Mouse (Mus musculus) left cerebral cortex, adult 2 months (tissue): ENCODE results near the gene Slc25a48. TPM values are rescaled to one million over a fixed set of nuclear protein-coding genes. Genes with fewer than 3 reads are reported as not detected.

Experiments used
- DNase-seq, 2 experiments: peaks; one replicate each; pipeline ENCODE4 v3.0.0; 2021 to 2022; ENCODE audit warnings: low spot score in 2 of 2, mixed read lengths in 1 of 2; ENCODE audit errors: extremely low spot score in 1 of 2
- H3K27ac ChIP-seq: fragments of 200-600 bp; 2 replicates; pipeline ENCODE4 v1.8.1; 2022
- H3K4me3 ChIP-seq: fragments of 200-600 bp; 2 replicates; pipeline ENCODE4 v1.8.1; 2022
- CTCF ChIP-seq: fragments of 200-600 bp; IDR thresholded peaks from 2 replicates; pipeline ENCODE4 v1.8.1; 2022; ENCODE audit warnings: antibody characterized with exemption, mild to moderate bottlenecking, moderate library complexity
- intact Hi-C: fragments of 180-260 bp; cut with DNase I; formaldehyde crosslinking; loops from one replicate; pipeline ENCODE4 v1.15.1; 2025
- total RNA-seq, 2 experiments: library from RNA; stranded (reverse); gene quantifications; 2 replicates each; pipeline ENCODE4 v1.2.3; 2021

Slc25a48 gene
- total RNA-seq, 2 experiments from 2014 or later = not detected

DNA sequence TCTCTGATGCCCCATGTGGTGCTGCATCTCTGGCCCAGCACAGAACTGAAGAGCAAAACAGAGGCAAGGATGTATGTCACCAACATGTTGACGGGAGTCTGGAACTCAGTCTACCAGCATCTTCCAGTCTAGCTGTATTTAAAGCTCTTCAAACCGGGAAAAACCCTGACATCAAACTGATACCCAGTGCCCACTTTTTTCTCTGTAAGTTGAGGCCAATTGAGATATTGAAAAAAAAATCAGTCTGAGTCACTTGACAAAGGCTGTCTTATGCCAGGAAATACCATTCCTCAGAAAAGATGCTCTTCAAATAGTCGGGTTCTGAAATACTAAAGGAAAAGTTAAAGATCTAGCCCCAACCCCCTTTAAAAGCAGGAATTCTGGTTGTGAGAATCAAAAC, 44.0 kb downstream of the Slc25a48 start, which contains the start of gene Il9:
TSS of gene Il9 (minus strand) at position 101 of the 400 bp plus-strand sequence.
- TF ChIP-seq CTCF = no peak
- no peak for DNase-seq
- no peak within 1 kb of the TSS for H3K4me3 ChIP-seq
- H3K27ac ChIP-seq = no peak within 1 kb of the TSS
- intact Hi-C loops = no loop called here

DNA sequence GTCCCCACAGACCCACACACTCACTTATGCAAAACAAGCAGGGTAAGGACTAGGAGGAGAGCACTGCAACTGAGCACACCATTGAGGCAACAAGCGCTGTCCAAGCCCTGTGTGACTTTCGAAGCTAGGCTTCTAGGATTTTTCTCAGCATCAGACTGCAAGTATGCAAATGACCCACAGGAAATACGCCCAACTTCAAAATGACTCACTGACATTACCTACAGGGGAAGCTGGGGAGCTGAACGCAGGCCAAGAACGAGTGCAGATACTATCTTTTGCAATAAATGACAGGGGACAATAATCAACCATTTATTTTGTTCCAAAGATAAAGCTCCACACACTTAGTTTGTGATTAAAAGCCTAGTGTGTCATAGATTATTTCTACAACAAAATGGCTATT, 49.9 kb downstream of the Slc25a48 start:
- no peak for DNase-seq
- no peak overlapping the region for H3K4me3 ChIP-seq
- no peak overlapping the region for H3K27ac ChIP-seq
- TF ChIP-seq CTCF = no peak
- intact Hi-C loops = no loop called here

DNA sequence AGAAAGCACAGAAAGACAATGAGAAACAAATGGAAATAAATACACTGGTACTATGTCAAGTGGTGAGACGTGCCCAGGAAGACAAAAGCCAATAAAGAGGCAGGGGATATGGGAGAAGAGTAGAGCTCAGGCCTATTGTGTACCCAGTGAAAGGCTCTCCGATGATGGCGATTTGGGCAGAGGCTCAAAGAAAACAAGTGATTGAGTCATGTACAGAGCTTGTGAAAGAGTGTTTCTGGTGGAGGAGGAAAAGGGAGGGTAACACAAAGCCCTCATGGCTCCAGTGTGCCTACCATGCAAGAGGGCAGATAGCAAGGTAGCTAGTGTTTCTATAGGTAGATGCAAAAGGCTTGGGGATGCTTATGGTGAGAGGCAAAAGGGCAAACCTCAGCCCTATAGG, 56.3 kb downstream of the Slc25a48 start:
- intact Hi-C loops = no loop called here
- no peak for TF ChIP-seq CTCF
- no peak for DNase-seq
- Histone ChIP-seq H3K27ac (no peak overlapping the region), H3K4me3 (no peak overlapping the region)

DNA sequence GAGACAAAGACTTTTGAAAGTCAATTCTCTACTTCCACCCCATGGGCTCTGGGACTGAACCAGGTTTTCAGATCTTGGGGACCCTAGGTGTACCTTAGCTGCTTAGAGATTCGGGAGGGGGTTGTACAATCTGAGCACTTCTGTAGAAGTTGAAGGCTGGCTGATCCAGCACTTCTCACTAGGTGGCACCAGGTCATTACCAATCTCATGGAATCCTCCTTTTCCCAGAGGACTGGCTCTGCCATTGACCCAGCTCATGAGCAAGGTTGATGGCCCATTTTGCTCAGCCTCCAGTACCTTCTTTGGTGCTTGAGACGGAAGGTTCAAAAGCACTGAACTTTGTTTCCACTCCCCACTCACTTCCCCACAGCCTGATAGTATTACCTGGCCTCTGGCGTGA, 62.0 kb downstream of the Slc25a48 start:
- TF ChIP-seq CTCF = peak; percentile 35
- H3K27ac ChIP-seq = no peak overlapping the region
- intact Hi-C loops = no loop called here
- H3K4me3 ChIP-seq = no peak overlapping the region
- DNase-seq = no peak

DNA sequence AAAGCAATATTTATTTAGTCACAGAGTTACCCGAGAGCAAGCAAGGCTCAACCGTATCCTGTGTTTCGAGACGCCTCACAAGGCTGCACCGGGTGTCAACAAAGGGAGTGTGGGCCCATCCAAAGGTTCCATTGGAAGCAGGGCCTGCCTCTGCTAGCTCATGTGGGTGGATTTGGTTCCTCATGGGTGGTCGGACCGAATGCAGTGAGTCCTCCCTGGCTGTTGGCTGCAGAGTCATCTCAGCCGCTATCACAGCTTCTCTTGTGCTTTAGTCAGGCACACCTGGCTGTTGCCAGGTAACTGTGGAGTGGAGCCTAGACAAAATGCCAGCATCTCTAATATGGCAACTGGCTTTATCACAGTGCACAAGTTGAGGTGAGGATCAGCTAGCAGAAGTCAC, 62.5 kb downstream of the Slc25a48 start:
- no peak for DNase-seq
- TF ChIP-seq CTCF = no peak
- no peak overlapping the region for H3K27ac ChIP-seq

DNA sequence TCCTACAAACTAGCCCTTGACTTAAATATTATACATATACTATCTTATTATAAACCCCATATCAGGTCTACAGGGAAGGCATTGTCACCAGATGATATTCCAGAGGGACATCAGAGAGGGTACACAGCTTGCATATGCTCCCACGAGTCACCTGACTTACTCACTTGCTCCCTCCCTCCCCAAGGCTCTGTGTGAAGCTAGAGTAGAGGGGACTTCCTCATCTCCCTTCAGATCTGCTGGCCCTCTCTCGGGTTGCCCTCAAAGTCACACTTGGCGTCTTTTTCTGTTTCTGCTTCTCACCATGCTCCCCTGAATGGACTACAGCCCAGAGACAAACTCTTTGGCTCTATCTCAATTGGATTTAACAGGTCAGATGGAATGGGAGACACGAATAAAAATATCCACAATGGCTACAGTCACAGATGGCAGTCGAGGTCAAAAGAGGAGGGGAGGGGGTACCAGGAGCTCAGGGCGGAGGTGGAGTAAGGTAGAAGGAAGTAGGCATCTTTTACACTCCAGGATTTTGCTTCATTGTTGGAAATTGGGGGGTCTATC, 63.8 kb downstream of the Slc25a48 start:
- no peak for TF ChIP-seq CTCF
- intact Hi-C loops = no loop called here
- no peak overlapping the region for H3K4me3 ChIP-seq
- no peak overlapping the region for H3K27ac ChIP-seq
- no peak for DNase-seq

More for the DNA sequence above, 62.5 kb downstream of the Slc25a48 start:
- H3K4me3 ChIP-seq = no peak overlapping the region
- intact Hi-C loops = no loop called here

DNA sequence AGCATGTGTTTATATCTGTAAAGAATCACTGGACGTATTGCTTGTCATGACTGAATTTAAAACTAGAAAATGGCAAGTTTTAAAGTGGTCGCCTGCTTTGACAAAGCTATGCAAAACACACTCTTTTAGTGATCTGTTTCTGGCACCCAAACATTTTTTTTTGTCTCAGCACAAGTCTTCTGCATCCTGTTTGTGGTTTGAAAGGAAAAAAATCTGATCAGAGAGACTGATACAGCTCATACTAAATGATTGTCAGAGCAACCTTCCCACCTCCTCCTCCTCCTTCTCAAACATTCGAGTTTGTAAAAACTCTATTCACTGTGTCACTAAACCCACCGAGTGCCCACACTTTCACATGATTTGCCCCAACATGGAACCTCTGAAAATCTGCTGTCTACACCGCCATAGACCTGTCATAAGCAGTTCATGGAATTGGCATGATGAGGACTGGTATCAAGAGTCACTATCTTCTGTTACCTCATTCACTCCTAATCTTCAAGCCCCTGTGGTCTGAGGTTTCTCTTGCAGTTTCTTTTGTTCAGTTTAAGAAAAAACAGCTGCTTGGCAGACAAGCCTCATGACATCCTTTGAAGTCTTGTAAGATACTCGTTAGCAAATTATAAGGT, 68.8 kb downstream of the Slc25a48 start:
- intact Hi-C loops = no loop called here
- no peak for TF ChIP-seq CTCF
- Histone ChIP-seq H3K4me3 (no peak overlapping the region), H3K27ac (no peak overlapping the region)
- DNase-seq = no peak

DNA sequence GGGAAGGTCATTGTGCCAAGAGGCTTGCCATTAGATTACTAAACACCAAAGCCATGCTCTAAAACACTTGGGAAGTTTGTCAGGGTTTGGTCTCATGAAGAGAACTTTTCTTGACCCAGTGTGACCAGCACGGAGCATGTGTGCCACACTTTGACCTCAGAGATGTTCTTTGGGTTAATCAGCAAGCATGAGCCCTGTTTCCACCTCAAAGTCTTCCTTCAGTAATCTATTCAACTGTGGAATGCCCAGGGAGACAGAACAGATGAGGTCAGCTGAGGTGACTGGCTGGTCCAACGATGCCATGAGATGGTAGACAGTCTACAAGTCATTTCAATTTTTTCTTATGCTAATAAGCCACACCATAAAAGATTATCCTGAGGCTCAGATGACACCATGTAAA, 71.6 kb downstream of the Slc25a48 start:
- intact Hi-C loops = no loop called here
- Histone ChIP-seq H3K4me3 (no peak overlapping the region), H3K27ac (no peak overlapping the region)
- DNase-seq = no peak
- no peak for TF ChIP-seq CTCF

DNA sequence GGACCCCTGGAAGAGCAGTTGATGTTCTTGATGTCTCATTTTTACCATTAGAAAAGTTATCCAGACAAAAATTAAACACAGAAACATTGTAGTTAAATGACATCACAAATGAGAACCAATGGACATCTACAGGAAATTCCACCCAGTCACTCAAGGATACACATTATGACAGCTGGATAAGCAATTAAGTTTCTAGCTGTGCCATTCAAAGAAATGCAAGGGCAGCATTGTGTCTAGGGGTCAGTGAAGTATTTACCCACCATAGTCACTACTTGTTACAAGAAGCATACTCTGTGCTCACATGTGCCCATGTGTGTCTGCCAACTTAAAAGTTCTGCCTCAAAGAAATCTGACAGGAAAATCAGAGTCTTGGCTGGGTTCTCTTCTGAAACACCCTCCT, 75.4 kb downstream of the Slc25a48 start:
- DNase-seq = no peak

DNA sequence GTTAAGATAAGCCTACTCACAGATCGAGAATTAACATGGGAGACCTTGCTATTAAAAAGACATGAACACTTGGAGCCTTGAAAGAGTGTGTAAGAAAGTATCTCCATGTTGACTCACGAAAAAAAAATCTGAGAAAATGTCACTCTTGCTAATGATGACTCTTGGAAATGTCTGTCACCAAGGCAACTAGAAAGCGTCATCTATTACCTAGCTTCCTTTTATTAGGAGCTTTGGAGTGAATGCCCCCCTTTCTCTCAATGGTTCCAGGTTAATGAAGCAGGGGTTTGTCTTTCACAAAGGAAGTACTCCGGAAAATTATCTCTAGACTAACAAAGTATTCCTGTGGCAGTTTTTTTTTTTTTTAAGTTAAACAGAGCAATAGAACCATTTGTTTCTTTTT, 78.2 kb downstream of the Slc25a48 start:
- H3K4me3 ChIP-seq = no peak overlapping the region
- intact Hi-C loops = no loop called here
- H3K27ac ChIP-seq = no peak overlapping the region
- DNase-seq = no peak
- TF ChIP-seq CTCF = no peak

More for the DNA sequence above, 75.4 kb downstream of the Slc25a48 start:
- Histone ChIP-seq H3K27ac (no peak overlapping the region), H3K4me3 (no peak overlapping the region)
- TF ChIP-seq CTCF = no peak
- intact Hi-C loops = no loop called here

DNA sequence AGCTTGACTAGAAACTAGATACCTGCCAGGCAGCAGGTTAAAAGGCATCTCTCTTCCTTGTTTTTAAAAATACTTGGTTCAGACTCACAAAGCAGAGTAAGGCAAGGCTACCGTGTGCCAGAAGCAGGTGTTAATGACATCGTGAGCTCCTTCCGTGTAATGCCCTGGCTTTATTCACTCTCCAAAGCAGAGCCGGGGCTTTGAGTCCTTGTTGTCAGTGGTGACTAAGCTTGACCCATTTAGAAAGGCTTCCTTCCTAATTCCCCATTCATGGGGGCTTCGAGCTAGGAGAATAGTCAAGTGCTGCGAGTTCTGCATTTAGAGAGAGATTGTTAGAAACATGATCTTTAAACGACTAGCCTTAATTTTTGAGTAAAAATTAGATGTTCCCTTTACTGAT, 78.7 kb downstream of the Slc25a48 start:
- no peak for TF ChIP-seq CTCF
- DNase-seq = no peak
- no peak overlapping the region for H3K4me3 ChIP-seq
- H3K27ac ChIP-seq = no peak overlapping the region
- intact Hi-C loops = no loop called here

DNA sequence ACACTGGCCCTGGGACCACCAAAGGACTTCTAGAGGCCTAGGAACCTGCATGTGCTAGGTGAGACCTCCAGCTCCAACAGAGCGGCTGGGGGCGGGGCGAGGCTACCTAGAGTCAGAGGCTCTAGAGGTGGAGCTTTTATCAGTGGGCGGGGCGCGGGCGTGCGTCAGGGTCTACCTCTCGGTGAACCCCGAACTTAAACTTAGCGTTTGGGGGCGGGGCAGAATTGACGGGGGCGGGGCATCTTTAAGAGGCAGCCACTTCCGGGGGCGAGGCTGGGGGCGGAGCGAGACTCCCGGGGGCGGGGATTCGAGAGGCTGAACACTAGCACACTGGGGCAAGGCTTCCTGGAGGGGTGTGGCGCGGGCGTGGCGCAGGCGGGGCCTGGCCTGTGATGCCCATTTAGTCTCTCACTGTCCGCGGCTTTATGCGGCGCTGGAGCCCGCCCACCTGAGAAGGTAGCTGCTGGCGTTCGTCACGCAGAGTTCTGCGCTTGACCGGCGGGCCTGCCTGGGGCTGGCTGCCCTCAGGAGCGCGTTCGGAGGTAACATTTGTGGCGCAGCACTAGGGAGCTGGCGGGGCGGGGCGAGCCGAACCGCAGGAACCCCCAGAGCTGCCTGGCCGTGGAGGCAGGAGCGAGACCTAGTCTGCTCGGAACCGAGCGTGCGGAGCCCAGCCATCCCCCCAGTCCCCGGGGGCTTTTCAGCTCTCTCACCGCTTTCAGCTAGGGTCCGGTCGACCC, 84.1 kb downstream of the Slc25a48 start, which contains the start of gene Fbxl21:
TSS of gene Fbxl21 (plus strand) at position 392 of the 740 bp plus-strand sequence.
- TF ChIP-seq CTCF = no peak
- H3K4me3 ChIP-seq = peak within 1 kb of the TSS; percentile 73
- peak within 1 kb of the TSS; percentile 19; the same call in 1 of the 2 replicates for H3K27ac ChIP-seq
- peak; percentile 88 to 90 for DNase-seq
- intact Hi-C loops = no loop called here

DNA sequence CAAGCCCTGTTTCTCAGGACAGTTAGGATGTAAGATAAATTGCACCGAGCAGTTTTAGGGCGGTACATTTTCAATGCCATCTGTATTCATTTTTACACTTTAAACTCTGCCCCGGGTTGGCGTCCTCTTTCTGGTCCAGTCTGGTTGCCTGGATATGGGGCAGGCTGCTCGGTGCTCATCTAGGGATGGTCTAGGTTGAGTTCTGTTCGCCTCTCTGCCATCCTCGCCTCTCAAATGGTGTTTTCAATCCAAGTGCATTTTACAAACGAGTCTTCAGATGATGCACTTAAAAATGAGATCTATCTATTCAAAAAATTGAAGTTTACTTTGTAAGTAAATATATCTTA, 84.6 kb downstream of the Slc25a48 start:
- H3K27ac ChIP-seq = peak overlapping the region; percentile 19; the same call in 1 of the 2 replicates
- TF ChIP-seq CTCF = no peak
- intact Hi-C loops = no loop called here
- DNase-seq = no peak
- peak overlapping the region; percentile 73 for H3K4me3 ChIP-seq

Other genes starting within 250 kb of the Slc25a48 start
- gene Neurog1, start 186.2 kb upstream of the Slc25a48 start, total RNA-seq = not detected
- 100 to 1,000 TPM; 135 to 143 TPM for gene Cxcl14, start 141.8 kb upstream of the Slc25a48 start, total RNA-seq
- not detected for gene Gm3045, start 11.8 kb upstream of the Slc25a48 start, total RNA-seq
- not detected for gene Il9, start 43.9 kb downstream of the Slc25a48 start, total RNA-seq
- 1 to 10 TPM; 6.8 to 7.3 TPM for gene Fbxl21, start 84.1 kb downstream of the Slc25a48 start, total RNA-seq
- gene Lect2, start 110.1 kb downstream of the Slc25a48 start, total RNA-seq = not detected
- gene Tgfbi, start 171.2 kb downstream of the Slc25a48 start, total RNA-seq = 1 to 10 TPM; 3.8 to 5.1 TPM